Mouse (Mus musculus) bone marrow, adult 2 months (tissue): ENCODE measurements at regions not wholly inside any gene's neighbourhood (a gene's known extent, or its start where the extent isn't known, plus 50 kb on each side); places are given as distances from the start of the nearest gene placed in this dataset.

Source experiments
- CTCF ChIP-seq: fragments of 200-500 bp; IDR thresholded peaks from 2 replicates; pipeline ENCODE4 v1.5.1; 2011; ENCODE audit warnings: low read length, control low read depth; ENCODE audit not compliant: control insufficient read depth, insufficient read depth
- POLR2A ChIP-seq: fragments of 200-500 bp; IDR thresholded peaks from 2 replicates; pipeline ENCODE4 v1.6.1; 2011; ENCODE audit warnings: low read depth, mild to moderate bottlenecking, control low read depth, low read length, borderline replicate concordance; ENCODE audit not compliant: control insufficient read depth

DNA sequence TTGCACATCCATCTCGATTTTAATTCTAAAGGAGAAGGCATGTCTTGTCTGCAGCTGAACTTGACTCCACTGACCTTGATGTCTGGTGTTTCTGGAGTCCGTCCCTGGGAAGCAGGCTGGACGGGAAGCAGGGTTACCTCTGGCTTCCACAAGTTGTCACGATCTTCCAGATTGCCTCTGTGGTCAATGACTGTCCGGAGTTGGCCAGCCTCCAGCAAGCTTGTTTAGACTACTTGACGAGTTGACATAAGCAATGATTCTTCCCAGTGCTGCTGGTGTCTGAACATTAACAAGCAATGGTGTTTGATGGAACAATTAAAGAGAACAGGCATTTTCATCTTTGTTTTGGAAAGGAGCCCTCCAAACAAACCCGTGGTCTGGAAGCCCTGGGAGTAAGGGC is 106.2 kb upstream of the Hmga2 start:
- no peak for TF ChIP-seq POLR2A
- no peak for TF ChIP-seq CTCF
